Mouse (Mus musculus): ENCODE results near the gene Gipc3.

Gipc3 gene

GRCm38 (mm10) chr10:81366477-81367206 is 23.6 kb upstream of the Gipc3 start:
- no peak for DNase-seq

- DNase-seq, result no peak
Observed at GRCm38 (mm10) chr10:81365672-81366476, 22.8 kb upstream of the Gipc3 start, which contains the start of gene 4930404N11Rik. Gene 4930404N11Rik, minus strand, starts transcription at chr10:81365816.

DNA sequence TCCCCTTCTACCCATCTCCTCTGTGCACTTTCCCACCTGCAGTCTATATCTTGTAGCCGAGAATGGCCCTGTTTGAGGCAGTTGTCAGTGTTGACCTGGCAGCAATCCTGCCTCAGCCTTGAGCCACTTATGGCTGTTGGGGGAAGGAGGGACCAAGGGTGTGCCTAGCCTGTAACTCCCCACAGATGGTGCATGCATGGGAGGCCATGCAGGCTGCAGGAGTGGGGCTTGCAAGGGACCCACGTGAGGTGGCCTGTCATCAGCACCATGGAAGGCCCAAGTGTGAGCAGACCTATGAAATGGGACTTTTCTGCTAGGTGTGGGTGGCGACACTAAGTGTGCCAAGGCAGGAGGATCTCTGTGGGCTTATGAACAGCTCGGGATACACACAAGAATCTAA is 22.0 kb upstream of the Gipc3 start:
- DNase-seq, result no peak

DNA sequence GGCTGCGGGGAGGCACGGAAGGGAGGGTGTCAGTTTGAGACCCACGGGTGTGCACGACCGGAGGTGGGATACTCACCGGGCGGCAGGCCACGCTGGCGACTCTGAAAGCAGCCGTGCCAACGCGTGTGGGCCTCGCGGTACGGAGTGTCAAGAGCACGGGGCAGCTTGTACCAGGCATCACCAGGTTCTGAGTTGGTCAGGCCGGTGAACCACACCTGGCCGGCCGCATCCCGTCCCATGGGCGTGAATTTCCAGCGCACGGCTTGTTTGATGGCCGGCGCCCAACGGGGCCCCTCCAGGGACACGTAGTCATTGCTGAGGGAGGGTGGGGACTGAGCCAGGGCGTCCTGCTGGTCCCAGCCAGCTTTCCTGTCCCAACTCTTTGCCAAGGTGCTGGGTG is 21.6 kb upstream of the Gipc3 start:
- DNase-seq, result no peak

DNA sequence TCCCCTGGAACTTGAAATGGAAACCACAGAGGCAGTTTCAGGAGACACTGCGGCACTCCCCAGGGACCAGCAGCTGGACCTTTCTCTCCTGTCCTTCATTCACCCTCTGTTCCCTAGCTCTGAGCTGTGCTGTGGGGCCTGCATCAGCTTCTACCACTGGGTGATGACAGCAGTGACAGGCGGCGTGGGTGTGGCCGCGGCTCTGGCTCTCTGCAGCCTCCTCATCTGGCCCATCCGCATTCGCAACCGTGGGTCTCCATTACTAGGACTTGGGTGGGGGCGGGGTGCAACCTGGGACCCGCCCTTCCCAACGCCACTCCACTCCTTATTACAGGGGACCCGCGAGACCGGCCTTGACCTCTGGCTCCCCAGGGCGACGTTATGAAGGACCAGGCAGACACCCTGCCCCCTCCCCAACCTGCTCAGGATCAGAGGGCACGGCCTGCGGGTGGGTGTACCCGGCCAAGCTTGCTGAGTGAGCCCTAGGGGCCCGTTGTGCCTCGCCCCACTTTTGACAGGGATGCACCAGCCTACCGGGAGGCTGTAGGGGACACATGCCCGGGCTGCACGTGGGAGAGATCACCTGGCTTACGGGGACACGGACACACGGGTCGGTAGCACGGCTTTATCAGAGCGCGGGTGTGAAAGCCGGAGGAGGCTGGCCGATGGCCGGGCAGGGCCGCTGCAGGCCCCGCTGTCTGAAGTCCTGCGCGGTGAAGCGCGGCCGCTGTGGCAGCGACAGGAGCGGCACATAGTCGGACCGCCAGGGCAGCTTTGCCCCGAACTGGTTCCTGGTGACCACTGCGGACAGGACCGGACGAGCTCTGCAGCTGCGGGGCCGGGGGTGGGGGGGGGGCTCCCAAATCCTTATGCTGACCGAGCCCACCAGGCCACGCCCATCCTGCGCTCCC is 20.6 kb upstream of the Gipc3 start:
- DNase-seq, result no peak

DNA sequence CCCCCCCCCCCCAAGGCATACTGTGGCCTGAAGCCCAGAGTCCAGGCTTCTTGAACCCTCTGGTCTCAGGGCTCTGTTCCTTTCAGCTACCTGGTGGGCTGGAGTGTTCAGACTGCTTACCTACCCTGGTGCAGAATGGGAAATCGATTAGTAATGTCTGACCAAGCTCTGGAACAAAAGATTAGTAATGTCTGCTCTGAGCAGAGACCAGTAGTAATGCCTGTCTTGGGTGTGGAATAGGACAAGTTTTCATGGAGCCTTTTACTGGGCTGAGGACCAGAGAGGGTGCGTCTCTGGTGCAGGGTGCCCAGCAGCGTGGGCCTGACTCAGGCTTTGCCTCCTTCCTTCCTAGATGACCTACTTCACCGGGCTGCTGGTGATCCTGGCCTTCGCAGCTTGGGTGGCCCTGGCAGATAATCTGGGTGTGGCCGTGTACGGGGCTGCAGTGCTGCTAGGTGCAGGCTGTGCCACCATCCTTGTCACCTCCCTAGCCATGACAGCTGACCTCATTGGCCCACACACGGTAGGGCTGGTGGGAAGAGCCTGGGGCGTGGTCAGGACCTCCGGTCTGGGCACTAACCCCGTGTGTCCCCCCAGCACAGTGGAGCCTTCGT is 19.4 kb upstream of the Gipc3 start:
- no peak for DNase-seq

GRCm38 (mm10) chr10:81360721-81361120 is 17.7 kb upstream of the Gipc3 start:
- DNase-seq, result no peak

DNA sequence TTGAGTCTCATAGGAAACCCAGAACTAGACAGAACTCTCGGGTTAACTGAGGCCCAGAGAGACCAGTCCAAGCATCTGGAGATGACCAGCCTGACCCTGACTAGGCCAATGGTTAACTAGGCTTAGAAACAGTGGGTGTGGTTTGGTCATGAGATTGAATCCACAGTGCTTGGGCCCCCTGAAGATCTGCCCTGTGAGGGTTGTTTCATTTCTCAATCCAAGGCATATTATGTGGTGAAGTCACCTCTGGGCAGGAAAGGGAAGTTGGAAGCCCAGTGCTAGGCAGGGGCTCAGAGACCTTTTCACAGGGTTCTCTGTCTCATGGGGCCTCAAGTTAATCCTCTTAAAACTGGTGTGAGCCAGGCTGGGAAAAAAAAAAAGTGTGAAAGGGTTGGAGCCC is 15.8 kb upstream of the Gipc3 start:
- DNase-seq, result no peak

GRCm38 (mm10) chr10:81358209-81358608 is 15.1 kb upstream of the Gipc3 start:
- DNase-seq, result no peak

- DNase-seq, result peak; percentile 91
Observed at GRCm38 (mm10) chr10:81356991-81357844, 14.2 kb upstream of the Gipc3 start, which contains the start of gene Mfsd12. Gene Mfsd12, plus strand, starts transcription at chr10:81357491.

DNA sequence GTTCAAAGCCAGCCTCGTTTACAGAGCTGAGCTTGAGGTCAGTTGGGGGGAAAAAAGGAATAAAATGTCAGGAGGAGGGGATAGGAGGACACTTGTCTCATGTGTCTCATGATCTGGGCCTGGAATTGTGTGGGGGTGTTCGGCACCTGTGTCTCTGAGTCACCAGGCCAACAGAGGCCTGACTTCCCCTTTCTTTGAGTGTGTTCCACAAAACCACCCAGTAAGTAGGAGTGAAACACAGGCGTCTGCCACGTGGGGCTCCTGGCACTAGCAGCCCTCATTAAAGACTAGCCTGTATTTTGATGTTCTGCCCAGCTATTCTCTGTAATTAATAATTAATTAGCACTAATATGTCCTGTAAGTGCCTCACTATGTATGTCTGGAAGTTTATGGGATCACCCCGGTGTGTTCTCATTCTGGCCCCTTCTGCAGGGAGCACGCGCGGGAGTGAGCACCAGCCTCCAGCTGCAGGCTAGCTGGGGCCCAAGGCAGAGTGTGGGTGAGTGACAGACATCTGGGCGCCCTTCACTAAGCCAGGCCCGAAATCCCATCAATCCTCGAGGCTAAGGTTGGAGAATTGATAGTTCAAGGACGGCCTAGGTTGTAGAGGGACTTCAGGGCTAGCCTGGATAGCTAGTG is 13.4 kb upstream of the Gipc3 start:
- no peak for DNase-seq

DNA sequence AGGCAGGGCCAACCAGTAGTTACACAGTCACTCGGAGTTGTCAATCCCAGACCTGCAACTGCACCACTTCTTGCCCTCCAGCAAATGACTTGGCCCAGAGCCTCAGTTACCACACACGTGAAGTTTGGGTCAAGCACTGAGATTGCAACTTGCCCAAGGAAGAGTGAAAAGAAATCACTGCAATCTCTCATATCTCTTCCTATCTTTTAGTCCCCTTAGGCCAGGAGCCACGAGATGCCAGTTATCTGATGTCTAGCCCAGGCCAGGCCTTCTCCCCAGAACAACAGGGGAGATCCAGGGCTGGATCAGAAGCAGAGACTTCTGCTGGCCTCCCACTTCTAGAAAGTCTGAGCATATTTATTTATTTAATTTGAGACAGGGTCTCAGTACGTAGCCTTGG is 12.5 kb upstream of the Gipc3 start:
- DNase-seq, result no peak

DNA sequence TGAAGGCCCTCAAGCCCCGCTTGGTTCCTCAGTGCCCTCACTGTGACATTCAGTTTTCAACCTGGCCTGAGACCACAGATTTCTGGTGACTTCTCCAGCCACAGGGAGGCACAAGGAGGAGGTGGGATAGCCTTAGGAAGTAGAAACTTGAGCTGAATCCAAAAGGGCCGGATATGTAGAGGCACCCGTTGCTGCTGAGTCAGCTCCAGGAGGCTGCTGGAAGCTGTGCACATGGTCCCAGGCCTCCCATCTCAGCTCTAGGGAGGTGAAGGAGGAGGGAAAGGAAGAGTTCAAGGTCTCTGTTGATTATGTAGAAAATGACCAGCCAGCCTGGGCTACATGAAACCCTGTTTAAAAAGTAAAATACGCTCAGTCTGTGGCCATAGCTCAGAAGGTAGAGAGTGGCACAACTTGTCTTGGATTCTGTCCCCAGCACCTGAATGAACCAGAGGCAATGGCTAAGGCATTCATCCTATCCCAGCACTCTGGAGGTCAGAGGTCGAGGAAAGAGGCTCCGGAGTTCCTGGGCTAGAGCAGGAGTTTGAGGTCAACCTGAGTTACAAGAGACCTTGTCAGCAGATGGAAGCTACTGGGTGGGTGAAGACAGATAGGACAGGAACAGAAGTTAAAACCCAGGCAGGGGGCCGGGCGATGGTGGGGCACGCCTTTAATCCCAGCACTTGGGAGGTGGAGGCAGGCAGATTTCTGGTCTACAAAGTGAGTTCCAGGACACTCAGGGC is 11.8 kb upstream of the Gipc3 start:
- DNase-seq, result no peak

GRCm38 (mm10) chr10:81351678-81352291 is 8.7 kb upstream of the Gipc3 start:
- DNase-seq, result no peak

GRCm38 (mm10) chr10:81350351-81351063 is 7.4 kb upstream of the Gipc3 start, which contains the start of gene Hmg20b:
Gene Hmg20b, minus strand, starts transcription at chr10:81350480.
- peak; percentile 99 for DNase-seq

DNA sequence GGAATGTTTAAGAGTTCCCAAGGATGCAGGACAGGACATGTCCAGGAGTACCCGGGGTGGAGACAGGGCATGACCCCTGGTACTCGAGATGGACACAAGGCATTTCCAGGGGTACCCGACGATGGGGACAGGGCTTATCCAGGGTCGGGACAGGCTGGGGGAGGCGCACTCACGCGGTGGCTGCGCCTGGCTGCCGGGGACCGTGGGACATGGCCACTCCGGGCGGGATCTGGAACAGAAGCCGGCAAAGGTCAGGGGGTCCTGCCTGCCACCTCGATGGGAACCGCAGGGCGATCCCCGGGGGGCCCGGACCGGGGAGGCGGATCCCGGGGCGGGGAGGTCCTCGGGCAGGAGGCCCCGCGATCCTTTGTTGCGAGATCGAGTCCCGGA is 6.9 kb upstream of the Gipc3 start:
- DNase-seq, result peak; percentile 58

- DNase-seq, result no peak
Observed at GRCm38 (mm10) chr10:81349146-81349545, 6.1 kb upstream of the Gipc3 start.

DNA sequence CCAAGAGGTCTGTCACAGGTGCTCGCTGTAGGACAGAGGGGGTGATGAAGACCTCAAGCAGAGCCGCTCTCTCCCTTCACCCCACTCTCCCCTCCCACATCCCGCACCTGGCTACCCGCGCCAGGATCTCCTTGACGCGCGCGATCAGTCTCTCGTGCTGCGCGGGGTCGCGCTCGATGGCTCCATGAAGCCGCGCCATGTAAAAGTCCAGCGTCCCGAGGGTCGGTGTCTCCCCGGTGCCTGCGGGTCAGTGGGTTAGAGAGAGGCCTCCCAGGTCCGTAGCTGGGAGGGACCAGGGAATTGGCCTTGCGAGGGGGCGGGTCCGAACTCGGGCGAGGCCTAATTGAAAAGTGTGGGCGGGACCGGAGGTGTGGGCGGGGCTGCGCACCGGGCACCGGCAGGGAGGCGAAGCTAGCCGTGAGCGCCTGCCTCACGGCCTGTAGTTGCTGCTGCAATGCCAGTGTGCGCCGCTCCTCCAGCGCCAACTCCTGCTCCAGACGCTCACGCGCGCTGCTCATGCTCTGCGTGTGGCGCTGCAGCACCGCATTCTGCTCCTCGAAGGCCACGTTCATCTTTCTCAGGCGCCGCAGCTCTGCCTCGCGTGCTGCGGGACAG is 3.5 kb upstream of the Gipc3 start:
- no peak for DNase-seq

GRCm38 (mm10) chr10:81345162-81345534 is 2.1 kb upstream of the Gipc3 start:
- no peak for DNase-seq
